Mouse (Mus musculus) ES-Bruce4 (cell line): ENCODE measurements at regions not wholly inside any gene's neighbourhood (a gene's known extent, or its start where the extent isn't known, plus 50 kb on each side); places are given as distances from the start of the nearest gene placed in this dataset.

Experiments used
- H3K27ac ChIP-seq: 2 replicates; pipeline ENCODE4 v1.5.1; 2012; ENCODE audit warnings: low read length, inconsistent platforms; ENCODE audit not compliant: insufficient read depth
- H3K27me3 ChIP-seq: 2 replicates; pipeline ENCODE4 v1.6.1; 2012; ENCODE audit warnings: mild to moderate bottlenecking, low read length, inconsistent platforms; ENCODE audit not compliant: control insufficient read depth, poor library complexity, insufficient read depth, severe bottlenecking
- H3K36me3 ChIP-seq: 2 replicates; pipeline ENCODE4 v1.6.1; 2012; ENCODE audit warnings: inconsistent platforms, mild to moderate bottlenecking, low read length, moderate library complexity; ENCODE audit not compliant: control insufficient read depth, poor library complexity, insufficient read depth, severe bottlenecking
- H3K4me1 ChIP-seq: one replicate; pipeline ENCODE4 v1.8.1; 2011; ENCODE audit warnings: low read length; ENCODE audit not compliant: control insufficient read depth, insufficient read depth
- H3K4me3 ChIP-seq: 2 replicates; pipeline ENCODE4 v1.5.1; 2011; ENCODE audit warnings: low read depth, mild to moderate bottlenecking, low read length
- H3K9ac ChIP-seq: 2 replicates; pipeline ENCODE4 v1.6.1; 2012; ENCODE audit warnings: low read depth, mild to moderate bottlenecking, inconsistent platforms; ENCODE audit not compliant: poor library complexity, severe bottlenecking
- H3K9me3 ChIP-seq: replicated peaks from 2 replicates; pipeline ENCODE4 v1.6.1; 2012; ENCODE audit warnings: mild to moderate bottlenecking, low read length, inconsistent platforms; ENCODE audit not compliant: control insufficient read depth, poor library complexity, insufficient read depth, severe bottlenecking
- CTCF ChIP-seq: IDR thresholded peaks from one replicate; pipeline ENCODE4 v1.8.1; 2011; ENCODE audit warnings: low read depth, low read length
- EP300 ChIP-seq: IDR thresholded peaks from 2 replicates; pipeline ENCODE4 v1.6.1; 2011; ENCODE audit warnings: low read depth, low read length; ENCODE audit not compliant: insufficient read depth
- POLR2A ChIP-seq: IDR thresholded peaks from one replicate; pipeline ENCODE4 v1.8.1; 2011; ENCODE audit warnings: low read length; ENCODE audit not compliant: insufficient read depth

- H3K4me1 ChIP-seq: no peaks in the 10 kb centered on the region
- H3K9me3 ChIP-seq: no peaks in the 10 kb centered on the region
- H3K27ac ChIP-seq: no peak overlapping the region
- H3K4me3 ChIP-seq: no peak overlapping the region
- TF ChIP-seq EP300 (no peak), CTCF (no peak), POLR2A (no peak)
- H3K36me3 ChIP-seq: no peaks in the 10 kb centered on the region
- no peaks in the 10 kb centered on the region for H3K27me3 ChIP-seq
- H3K9ac ChIP-seq: no peak overlapping the region
Observed at GRCm38 (mm10) chr12:106732108-106732857, 722.3 kb downstream of the Vrk1 start.

- Histone ChIP-seq H3K27me3 (no peaks in the 10 kb centered on the region), H3K4me3 (no peak overlapping the region), H3K4me1 (no peaks in the 10 kb centered on the region), H3K9ac (no peak overlapping the region), H3K36me3 (no peaks in the 10 kb centered on the region), H3K9me3 (no peaks in the 10 kb centered on the region), H3K27ac (no peak overlapping the region)
- TF ChIP-seq CTCF: no peak
- no peak for TF ChIP-seq EP300
- no peak for TF ChIP-seq POLR2A
Observed at GRCm38 (mm10) chr12:106748765-106749164, 738.7 kb downstream of the Vrk1 start.

GRCm38 (mm10) chr12:106763552-106763951 lies 724.9 kb upstream of the 3110018I06Rik start:
- H3K36me3 ChIP-seq: no peaks in the 10 kb centered on the region
- no peak overlapping the region for H3K4me3 ChIP-seq
- no peak overlapping the region for H3K9ac ChIP-seq
- H3K9me3 ChIP-seq: no peaks in the 10 kb centered on the region
- no peak overlapping the region for H3K27ac ChIP-seq
- no peaks in the 10 kb centered on the region for H3K27me3 ChIP-seq
- H3K4me1 ChIP-seq: no peaks in the 10 kb centered on the region
- no peak for TF ChIP-seq POLR2A
- TF ChIP-seq EP300: no peak
- no peak for TF ChIP-seq CTCF

GRCm38 (mm10) chr12:106764516-106764915 lies 723.9 kb upstream of the 3110018I06Rik start:
- Histone ChIP-seq H3K4me3 (no peak overlapping the region), H3K9ac (no peak overlapping the region), H3K27ac (no peak overlapping the region), H3K27me3 (no peaks in the 10 kb centered on the region), H3K36me3 (no peaks in the 10 kb centered on the region), H3K4me1 (no peaks in the 10 kb centered on the region), H3K9me3 (no peaks in the 10 kb centered on the region)
- TF ChIP-seq EP300: no peak
- TF ChIP-seq CTCF: no peak
- TF ChIP-seq POLR2A: no peak

- Histone ChIP-seq H3K27ac (no peak overlapping the region), H3K4me1 (no peaks in the 10 kb centered on the region), H3K9me3 (no peaks in the 10 kb centered on the region), H3K9ac (no peak overlapping the region), H3K27me3 (no peaks in the 10 kb centered on the region), H3K36me3 (no peaks in the 10 kb centered on the region), H3K4me3 (no peak overlapping the region)
- no peak for TF ChIP-seq CTCF
- TF ChIP-seq POLR2A: no peak
- TF ChIP-seq EP300: no peak
Observed at GRCm38 (mm10) chr12:106773536-106773935, 714.9 kb upstream of the 3110018I06Rik start.

- no peak for TF ChIP-seq POLR2A
- no peak for TF ChIP-seq EP300
- no peak for TF ChIP-seq CTCF
Observed at GRCm38 (mm10) chr12:106796596-106796995, 691.8 kb upstream of the 3110018I06Rik start.

More at GRCm38 (mm10) chr12:106796596-106796995, 691.8 kb upstream of the 3110018I06Rik start:
- no peak overlapping the region for H3K4me3 ChIP-seq
- no peak overlapping the region for H3K9ac ChIP-seq
- no peaks in the 10 kb centered on the region for H3K27me3 ChIP-seq
- no peaks in the 10 kb centered on the region for H3K36me3 ChIP-seq
- H3K4me1 ChIP-seq: no peaks in the 10 kb centered on the region
- no peak overlapping the region for H3K27ac ChIP-seq
- no peaks in the 10 kb centered on the region; the same call in 1 of the 2 replicates for H3K9me3 ChIP-seq
